Mouse (Mus musculus) embryo, embryonic 11 days (tissue): ENCODE results near the gene 4933406M09Rik.
A peak's percentile ranks its signal among the peaks of the same experiment; 100 is the strongest.

Experiments
- DNase-seq: peaks from one replicate; pipeline ENCODE4 v3.0.0-alpha.2; 2015

4933406M09Rik gene

DNA sequence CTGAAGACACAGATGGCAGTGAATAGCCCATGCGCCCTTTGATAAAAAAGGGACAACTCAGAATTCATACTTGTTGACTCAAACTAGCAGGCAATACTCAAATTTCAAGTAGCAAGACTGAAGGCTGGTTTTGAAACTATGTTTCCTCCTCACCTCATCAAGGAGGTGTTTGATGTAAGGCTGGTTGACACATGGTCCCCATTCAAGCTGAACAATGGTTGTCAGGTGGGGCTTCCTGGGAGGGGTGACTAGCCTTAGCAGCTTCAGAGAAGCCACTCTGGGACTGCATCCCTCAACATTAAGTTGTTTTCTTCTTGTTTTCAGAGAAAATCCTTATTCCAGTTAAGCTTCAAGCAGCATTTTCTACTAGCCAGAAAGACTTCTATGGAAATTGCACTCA is at the start of gene 4933406M09Rik:
TSS of gene 4933406M09Rik (plus strand) at position 275 of the 400 bp plus-strand sequence.
- DNase-seq: no peak

DNA sequence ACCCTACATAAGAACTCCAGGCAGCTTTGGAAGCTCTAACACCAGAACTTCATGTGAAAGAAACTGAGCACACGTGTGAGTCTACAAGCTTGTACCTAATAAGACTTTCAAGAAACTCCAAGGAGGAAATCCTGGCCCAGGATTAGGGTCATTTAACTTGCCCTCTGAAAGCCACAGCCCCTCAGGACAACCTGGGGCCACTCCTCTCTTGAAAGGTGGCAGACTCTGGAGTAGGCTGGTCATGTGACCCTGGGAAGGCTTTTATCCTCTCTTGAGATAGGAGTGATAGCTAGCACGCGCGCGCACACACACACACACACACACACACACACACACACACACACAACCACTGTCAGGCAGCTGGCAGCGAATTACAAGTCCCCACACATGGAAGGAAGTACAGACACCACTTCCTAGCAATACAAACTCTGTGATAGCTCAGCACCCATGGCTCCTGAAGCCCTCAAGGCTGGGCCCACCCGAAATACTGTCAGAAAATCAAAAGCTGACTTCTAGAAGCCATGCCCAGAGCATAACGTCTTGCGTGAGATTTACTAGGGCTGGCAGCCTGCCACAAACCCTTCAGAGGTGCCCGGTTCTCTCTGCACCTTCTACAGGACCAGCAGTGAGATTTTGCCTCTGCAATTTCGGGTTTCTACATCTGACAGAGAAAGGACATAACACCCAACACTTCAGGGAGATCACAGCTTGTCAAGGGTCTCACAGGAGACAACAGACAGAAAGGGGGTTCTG is 48.6 kb upstream of the 4933406M09Rik start:
- DNase-seq: no peak

DNA sequence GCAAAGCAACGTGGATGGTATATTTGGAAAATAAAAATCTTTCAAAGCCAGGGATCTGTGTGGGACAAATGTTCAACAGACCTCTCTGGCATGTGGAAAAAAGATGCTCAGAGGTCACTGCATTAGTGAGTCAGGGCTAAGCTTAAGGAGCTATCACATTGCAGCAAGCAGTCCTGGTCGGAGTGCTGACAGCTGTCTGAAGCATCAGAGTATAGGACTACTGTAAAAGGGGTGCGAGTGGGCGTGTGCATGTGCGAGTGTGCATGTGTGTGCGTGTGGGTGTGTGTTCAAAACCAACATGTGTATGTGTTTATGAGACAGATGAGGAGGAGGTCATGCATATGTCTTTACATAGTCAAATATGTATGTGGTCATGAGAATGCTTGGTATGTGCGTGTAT is 46.6 kb upstream of the 4933406M09Rik start:
- DNase-seq: no peak

DNA sequence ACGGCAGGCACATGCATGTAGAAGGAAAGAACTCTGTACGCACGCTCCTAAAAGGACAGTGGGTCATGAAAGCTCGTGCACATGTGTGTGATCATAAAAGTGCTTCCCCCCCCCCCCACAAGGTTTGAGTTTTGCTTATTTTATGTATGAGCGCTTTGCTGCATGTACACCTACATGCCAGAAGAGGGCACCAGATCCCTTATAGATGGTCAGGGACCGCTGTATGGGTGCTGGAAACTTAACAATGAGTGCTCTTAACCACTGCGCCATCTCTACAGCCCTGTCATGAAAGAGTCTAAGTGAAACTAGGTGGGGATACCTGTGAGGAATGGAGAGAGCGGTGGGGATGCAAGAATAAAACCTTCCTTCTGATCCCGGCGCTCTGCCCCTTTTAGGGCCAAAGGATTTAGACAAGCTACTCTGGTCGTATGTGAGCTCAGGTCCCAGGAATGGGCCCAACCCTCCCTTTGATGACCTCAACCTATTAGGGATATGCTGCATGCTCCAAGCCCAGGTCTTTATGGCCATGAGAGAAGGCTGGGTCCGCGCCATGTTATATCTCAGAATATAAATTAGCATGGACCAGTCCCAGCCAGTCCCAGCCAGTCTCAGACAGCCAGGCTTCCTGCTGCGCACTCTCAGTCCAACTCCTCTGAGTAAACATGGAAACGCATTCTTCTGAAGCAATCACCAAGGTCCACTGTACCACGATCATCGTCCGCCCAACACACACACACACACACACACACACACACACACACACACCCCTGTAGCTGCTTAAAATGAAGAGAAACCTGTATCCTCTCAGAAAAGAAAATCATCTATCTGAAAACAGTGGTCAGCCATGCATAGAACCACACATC is 45.8 kb upstream of the 4933406M09Rik start:
- DNase-seq: no peak

DNA sequence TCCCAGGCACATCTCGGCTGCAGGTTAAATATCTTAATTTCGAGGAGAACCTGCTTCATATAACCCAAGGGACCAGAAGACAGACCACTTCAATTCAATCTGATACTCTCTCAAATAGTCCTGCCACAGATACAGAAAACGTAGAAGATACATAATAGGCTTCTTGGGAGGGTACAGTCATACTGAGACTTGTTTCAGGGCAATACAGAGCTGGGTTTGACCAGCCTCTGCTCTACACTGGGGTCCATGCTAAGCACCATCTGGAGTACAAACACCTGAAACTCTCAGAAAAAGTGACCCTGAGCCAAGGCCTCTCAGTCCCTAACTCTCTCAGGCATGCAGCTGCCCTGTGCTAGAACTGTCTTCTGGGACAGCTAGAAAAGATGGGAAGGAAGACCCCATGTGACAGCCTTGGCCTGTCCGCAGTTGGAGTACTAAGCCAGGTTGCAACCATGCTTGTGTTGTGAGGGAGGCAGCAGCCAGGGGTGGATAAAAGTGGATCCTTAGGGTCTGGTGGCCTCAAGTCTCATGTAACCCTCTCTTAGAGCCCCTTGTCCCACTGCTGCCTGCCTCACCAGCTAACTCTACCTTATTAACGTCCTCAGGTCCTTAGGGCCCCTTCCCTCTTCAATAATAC is 44.0 kb upstream of the 4933406M09Rik start:
- no peak for DNase-seq

DNA sequence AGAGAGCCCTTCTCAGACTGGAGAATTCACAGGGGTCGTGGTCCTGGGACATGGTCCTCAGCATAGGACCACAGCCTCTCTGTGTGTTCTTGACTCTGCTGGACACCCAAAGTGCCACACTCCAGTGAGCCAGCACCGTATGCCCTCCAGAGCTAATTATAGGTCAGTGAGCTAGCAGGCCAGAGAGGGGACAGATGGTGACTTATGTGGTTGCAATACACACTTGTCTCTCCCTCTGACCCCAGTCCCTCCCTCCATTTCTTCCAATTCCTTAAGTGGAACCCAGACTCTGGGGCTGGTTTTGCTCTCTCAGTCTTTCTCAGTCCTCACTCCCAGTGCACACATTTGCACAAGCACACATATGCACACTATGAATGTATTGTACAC is 43.5 kb upstream of the 4933406M09Rik start:
- DNase-seq: no peak

DNA sequence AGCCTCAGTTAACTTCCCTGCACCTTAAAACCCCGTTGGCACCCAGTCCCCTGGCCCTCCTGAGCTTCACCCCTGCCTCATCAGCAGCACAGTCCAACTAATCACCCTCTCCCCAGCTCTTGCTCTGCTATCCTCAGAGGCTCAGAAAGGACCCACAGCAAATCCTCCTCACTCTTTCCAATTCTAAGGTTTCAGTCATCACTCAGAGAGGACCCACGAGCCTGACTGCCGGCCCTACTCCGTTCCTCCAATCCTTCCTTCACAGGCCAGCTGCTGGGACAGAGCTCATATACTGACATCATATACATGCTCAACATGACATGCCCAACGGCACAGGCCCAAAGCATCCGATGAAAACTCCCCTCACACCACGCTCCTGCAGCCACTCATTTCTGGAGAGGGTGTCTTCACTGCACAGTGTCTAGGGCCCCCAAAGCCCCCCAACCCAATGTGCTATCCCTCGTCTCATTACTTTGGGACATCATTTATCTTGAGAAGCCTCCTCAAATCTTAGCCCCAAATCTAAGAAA is 42.9 kb upstream of the 4933406M09Rik start:
- no peak for DNase-seq

DNA sequence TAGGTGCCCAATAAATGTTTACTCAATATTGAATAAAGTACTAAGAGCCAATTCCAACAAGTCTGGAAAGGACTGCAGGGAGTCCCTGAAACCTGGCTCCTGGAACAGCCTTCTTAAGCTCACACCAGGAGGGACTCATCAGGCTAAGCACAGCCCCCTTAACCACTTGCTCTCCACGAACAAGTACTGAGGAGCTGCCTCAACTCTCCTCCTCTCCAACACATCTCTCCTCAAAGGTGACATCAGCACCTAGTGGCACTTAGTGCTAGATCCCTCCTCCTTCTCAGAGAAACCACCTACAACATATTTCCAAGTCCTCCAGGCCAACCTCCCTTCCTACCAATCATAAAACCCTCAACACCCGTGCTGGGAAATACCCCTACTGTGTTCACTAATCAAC is 42.2 kb upstream of the 4933406M09Rik start:
- DNase-seq: no peak

DNA sequence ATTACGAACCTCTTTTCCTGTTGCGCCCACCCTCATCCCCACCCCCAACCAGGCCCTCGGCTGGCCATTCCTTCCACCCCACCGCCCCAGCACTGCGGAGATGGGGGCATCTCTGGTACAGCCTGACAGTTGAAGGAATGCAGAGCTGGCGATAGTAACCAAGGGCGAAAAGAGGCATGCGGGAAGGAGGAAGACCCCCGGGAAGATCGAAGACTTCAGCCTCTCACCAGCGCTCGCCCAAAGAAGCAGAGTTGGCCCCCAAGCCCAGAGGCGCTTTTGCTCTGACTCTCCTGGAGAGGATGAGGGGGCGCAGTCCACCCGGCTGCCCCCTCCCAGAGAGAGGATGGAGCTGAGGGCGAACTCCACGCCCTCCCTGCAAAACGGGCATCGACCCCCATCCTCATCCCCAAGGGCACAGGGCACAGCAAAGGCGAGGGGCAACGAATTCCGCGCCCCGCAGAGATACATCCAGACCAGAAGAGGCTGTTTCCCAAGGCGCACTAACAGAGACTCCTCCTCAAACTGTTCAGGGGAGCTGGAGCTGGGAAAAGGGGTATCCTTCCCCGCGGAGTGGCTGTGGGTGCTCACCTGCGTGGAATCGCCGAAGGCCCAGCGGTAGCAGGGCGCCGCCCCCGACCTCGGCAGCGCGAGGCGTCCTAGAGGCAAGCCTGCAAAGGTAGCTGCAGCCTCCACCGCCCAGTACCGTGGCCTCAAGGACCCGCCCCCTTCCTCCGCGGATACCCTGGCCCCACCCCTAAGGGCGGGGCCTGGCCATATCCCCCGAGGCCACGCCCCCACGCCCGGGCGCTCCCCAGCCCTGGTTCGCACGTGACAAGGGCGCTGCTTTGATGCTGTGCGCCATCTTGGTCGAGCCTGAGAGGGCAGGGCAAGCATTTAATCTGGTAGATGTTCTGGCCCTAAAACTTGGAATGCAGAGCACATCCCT is 41.5 kb upstream of the 4933406M09Rik start:
- DNase-seq: peak; percentile 98

DNA sequence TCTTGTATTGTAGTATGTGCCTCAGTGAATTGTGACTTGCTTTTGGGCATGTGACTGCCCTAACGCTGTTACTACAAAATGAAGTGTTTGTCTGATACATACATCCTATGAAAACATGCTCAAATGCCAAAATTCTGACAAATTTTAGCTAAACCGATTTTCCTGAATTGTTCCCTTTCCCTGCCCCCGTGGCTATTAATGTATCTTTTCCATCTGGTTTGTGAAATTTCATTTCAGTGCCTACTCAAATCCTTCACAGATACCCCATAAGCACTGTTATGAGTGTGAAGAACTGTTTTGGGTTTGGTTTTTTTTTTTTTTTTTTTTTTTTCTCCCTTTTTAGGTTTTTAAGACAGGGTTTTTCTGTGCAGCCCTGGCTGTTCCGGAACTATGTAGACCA is 40.7 kb upstream of the 4933406M09Rik start:
- no peak for DNase-seq

DNA sequence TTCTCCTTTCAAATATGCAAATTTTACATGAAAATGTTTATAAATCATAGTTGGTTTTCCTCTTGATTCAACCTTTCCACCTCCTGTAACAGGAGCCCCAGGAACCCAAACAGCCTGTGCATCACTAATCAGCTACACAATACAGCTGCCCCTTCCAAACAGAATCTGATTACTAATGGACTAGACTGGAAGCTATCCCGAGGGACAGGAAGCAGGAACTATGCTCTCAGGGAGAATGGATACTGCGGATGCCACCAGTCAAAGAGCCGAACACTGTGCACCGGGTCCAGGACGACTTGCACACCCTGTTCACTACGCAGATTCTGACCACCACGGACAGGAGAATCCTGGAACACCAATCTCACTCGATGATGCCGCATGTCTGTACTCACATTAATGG is 37.9 kb upstream of the 4933406M09Rik start:
- DNase-seq: no peak

DNA sequence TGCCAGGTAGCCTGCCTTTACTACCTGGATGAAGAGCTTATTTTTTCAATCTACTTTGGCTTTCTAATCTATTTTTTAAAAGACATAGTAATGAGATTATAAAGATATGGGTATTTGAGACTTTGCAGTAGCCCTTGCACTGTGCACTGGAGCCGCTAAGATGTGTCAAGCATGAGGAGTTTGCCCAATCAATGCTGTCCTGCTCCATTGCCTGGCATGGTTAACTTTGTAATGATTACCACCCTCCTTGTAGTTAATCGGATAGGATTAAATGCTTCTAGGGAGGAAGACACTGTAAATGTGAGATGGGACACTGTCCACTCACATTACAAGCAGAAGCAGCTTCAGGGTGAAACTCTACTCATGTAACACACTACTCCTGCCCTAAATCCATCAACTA is 32.4 kb upstream of the 4933406M09Rik start:
- no peak for DNase-seq

DNA sequence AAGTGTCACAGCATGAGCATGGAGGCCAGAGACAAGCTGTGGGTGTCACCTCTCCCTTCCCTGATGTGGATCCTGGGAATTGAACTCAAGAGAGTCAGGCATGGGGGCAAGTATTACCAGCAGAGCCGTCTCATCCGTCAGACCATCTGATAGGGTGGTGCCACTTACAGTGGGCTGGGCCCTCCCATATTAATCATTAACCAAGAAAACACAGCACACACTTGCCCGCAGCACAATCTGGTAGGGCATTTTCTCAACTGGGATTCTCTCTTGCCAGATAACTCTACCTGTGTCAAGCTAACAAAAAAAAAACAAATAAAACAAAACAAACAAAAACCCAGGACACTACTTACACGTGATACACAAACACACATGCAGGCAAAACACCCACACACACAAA is 28.3 kb upstream of the 4933406M09Rik start:
- no peak for DNase-seq

DNA sequence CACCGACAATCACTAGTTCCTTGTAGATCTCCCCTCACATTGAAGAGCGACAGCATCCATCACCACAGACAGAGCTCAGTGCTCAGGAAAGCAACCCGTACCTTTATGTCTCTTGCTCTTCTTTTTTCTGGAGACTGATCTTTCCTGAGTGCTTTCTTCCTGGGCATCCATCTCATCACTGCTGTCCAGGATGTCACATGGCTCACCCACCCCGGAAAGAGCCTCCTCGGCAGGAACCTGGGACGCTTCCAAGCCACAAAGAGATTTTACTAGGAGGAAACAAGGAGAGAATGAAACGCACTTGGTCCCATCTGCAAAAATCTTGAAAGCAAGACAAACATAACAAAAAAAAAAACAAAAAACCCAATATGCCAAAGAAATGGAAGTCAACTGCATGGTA is 25.1 kb upstream of the 4933406M09Rik start:
- DNase-seq: no peak

DNA sequence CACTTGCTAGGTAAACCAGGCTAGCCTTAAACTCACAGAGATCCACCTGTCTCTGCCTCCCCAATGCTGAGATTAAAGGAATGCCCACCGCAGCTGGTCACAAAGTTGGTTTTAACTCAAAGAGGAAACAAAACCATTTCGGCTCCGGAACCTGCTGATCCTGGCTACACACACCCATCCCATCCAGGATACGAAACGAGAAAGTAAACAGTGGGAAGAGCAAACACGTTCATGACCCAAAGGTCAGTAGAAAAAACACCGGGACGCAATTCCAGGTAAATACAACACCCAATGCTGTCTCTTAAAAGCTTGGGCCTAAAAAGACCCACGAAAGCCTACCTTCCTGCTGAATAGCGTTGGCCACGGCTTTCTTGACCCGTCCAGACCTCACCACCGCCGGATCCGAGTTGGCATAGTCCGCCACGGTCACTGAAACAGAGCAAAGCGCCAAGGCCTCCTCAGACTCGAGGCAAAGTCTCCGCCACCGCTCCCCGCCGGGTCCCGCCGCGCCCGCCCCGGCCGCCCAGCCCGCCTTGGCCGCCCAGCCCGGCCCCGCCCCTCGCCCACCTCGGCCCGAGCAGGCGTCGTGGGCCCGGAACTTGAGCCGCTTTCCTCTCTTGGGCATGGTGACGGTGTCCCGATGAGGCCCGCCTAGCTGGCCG is 24.4 kb upstream of the 4933406M09Rik start:
- no peak for DNase-seq

DNA sequence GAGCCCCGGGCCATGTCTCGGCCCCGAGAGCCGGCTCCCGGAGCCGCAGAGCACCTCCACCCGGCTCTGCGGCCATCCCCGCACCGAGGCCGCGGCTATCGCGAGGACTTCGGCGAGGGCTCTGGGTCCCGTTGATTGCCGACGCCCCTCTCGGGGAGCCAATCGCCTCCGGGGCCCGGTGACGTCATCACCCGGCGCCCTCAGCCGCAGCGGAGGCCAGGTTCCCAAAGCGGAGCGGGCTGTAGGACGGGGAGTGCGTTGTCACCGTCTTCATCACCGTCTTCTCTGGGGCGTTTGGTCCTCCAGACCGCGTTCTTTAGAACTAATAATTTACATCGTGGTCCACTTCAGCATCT is 23.9 kb upstream of the 4933406M09Rik start, which contains the start of gene Tmem183a:
TSS of gene Tmem183a (minus strand) at position 123 of the 356 bp plus-strand sequence.
- peak; percentile 97 for DNase-seq

DNA sequence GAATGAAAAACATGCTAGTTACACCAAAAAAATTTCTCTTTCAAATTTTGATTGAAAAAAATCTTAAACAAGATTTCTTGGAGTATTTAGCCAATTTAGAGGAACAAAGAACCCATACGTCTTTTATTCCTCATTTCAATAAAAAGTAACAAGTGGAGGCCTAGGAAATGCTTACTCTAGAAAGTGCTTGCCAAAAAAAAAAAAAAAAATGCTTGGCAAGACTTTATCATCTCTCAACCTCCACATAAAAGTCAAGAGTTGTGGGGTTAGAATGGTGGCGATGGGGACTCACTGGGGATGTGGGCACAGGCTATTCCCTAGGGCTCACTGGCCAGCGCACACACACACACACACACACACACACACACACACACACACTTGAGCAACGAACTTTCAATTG is 22.5 kb upstream of the 4933406M09Rik start:
- DNase-seq: no peak

DNA sequence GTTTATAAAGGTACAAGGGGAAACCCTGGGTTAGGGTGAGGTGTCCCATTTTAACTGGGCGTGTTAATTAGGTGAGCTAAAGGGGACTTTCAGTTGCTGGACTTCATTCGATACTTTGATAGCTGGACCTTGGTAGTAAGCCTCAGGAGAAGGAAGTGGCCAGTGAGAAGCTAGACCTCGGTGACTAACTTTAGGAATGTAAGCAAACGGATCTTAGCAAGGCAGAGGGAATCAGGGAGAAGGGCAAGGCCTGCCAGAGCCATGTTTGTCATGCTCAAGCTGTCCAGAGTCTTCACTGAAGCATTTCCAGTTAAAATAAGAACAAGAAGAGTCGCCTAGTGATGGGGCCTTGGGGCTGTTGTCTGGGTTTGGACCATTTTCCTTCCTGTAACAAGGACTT is 20.2 kb upstream of the 4933406M09Rik start:
- DNase-seq: no peak

DNA sequence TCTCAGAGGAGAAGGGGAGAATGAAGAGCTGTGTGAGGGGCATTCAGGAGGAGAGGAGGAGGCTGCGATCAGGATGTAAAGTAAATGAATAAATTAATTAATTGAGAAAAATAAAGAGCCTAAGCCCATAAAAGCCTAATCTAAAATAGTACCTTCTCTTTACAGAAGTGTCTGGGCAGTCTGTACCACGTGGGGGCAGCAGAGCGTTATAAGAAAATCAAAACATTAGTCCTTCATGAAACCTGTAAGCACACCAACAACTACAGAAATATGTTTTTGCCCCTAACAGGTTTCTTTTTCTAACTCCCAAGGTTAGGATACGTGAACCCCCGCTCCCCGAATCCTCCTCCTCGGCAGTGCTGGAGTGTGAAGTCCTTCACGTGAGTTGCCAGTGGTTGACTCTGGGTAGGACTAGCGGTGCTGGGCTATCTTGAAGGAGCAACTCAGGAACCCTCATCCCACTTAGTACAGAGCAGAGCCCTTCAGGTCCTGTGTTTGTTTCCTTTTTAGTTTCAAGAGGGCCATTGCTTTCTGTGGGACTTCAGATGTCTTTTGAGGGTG is 16.9 kb upstream of the 4933406M09Rik start:
- peak; percentile 64 for DNase-seq

DNA sequence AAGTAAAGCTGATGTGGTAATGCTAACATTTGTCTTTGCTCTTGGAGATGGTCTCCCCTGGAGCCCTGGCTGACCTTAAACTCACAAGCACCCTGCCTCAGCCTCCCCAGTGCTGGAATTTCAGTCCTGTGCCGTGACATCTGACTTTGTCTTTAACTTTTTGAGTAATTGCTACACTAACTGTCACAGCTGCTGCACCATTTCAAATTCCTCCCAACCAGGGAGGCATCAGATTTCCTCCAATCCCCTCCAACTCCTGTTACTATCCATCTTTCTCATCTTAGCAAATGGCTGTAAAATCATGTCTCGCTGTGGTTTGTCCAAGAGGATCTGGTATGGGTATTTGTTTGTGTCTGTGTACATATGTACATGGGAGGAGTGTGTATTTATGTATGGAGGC is 11.6 kb upstream of the 4933406M09Rik start:
- no peak for DNase-seq

DNA sequence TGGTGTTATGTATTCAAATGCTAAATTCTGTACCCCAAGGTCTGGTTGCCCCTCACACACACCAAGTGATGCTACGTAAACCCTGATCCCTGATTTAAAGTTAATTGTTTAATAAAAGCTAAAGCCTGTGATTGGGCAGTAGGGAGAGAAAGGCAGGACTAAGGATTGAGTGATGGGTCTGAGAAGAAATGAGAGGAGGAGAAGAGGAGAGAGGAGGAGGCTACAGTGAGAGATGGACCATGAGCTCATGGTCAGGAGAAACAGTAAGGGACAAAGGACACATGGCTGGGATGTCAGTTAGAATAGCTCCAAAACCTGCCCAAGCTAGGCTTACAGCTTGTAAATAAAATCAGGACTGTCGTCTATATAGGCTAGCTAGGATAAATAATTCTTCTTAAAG is 4.7 kb upstream of the 4933406M09Rik start:
- no peak for DNase-seq
